Mouse (Mus musculus) kidney, adult 18-20 months (tissue): ENCODE measurements around the gene Tas2r113.
"Not testable (repeated sequence)": the region's sequence is repeated elsewhere in the genome, so short reads cannot be mapped to it uniquely, and the experiment has no call there.

Experiments
- DNase-seq: peaks from one replicate; pipeline ENCODE4 v3.0.0; 2021

Tas2r113 gene

DNA sequence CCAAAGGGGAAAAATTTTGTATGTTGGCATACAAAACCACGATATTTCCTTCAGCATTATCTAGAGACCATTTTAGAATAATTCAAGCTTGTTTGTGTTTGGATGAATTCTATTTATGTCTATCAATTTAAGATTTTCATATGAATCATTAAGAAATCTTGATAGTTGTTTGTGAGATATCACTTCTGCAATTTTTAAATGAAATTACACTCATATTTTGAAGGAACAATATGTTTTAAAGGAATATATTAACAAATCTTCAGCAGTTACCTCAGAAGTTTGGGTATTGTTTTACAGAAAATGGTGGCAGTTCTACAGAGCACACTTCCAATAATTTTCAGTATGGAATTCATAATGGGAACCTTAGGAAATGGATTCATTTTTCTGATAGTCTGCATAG lies at the start of gene Tas2r113:
Gene Tas2r113 (plus strand): TSS at position 301 of the 400 bp plus-strand sequence.
- no peak for DNase-seq

GRCm38 (mm10) chr6:132846842-132847241 lies 46.0 kb upstream of the Tas2r113 start, which contains the start of gene Tas2r123:
Gene Tas2r123 (plus strand): TSS chr6:132847142.
- DNase-seq = no peak

DNA sequence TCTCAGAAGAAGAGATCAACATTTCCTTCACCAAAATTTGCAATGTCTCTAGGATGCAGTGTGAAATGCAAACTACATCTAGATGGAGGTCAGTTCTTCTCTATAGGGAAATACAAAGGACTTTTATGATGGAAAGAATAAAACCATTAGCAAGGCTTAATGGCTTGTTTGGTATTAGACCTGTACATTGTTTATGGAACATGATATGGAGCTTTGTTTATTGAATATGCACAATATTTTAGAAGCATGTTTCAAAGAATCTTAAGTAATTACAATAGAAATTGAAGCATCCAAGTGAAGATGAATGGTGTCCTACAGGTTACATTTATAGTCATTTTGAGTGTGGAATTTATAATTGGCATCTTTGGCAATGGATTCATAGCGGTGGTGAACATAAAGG lies 37.7 kb upstream of the Tas2r113 start, which contains the start of gene Tas2r116:
Gene Tas2r116 (plus strand): TSS at position 301 of the 400 bp plus-strand sequence.
- no peak for DNase-seq

- DNase-seq = no peak
These were observed 25.1 kb upstream of the Tas2r113 start, which contains the start of gene Tas2r110 for GRCm38 (mm10) chr6:132867708-132868107. Gene Tas2r110 (plus strand): TSS chr6:132868008.

GRCm38 (mm10) chr6:132909351-132909750 lies 16.5 kb downstream of the Tas2r113 start, which contains the start of gene Tas2r125:
Gene Tas2r125 (plus strand): TSS chr6:132909651.
- no peak for DNase-seq

DNA sequence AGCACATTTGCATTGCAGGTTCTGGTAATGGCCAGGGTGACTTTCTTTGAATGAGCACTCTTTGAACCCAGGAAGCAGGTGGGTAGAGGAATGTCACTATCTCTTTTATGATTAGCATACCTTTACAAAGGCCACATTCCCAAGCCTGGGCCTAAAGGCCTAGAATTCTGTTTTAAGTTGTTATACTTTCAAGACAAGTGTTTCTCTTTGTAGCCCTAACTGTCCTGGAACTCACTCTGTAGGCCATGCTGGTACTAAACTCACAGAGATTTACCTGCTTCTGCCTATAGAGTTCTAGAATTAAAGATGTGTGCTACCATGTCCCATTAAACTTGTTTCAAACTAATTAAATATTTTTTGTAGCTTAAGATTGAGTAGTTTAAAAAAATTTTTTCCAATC lies 48.6 kb downstream of the Tas2r113 start:
- DNase-seq = not testable (repeated sequence)
